In the genomic region with DNA sequence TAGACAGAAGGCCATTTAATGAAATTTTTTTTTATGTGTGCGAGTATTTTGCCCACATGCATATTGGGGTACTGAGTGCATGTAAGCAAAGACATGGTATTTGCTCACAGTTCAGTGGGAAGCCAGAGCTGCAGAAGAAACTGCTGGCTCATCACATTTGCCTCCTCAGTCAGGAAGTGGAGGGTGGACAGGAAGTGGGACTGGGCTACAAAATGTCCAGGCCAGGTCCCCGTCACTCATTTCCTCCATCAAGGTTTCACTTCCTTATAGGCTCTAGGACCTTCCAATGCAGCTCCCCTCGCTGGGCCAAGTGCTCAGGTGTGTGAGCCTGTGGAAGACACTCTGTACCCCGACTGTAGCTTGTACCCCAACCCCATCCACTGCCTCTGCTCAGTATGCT, we compare ENCODE assay signal across 15 mouse cellular contexts. TPM values are rescaled to one million over a fixed set of nuclear protein-coding genes. Genes with fewer than 3 reads are reported as not detected.
A peak's percentile ranks its signal among the peaks of the same experiment; 100 is the strongest.
DNase-seq lines count a peak whose midpoint lies in the region; ATAC-seq and TF ChIP-seq lines count a peak whose summit lies in the region.
"Had no signal": no experiment of that assay in that cellular context is flagged by ENCODE, and none has a peak within 500 bp of the region (broad histone marks: within the 10 kb centered on the region; RNA-seq: fewer than 3 reads in every experiment).

No protein-coding gene starts in this region.

- DNase-seq in heart, adult 11 months, result peak; percentile 97
- DNase-seq in heart, embryonic 10.5 days (ENCODE audit: low spot score), result no peak
- peak; percentile 34 for DNase-seq in liver, adult 2 months (ENCODE audit: extremely low read depth, low read depth, low spot score)
- no peak for DNase-seq in stomach, postnatal 0 days (ENCODE audit: low spot score)
- no peak for DNase-seq in urinary bladder, adult 2 months (ENCODE audit: low spot score)
- DNase-seq: adrenal gland, adult 2 months; cerebellum, adult 18-20 months; forebrain, postnatal 0 days; thymus, postnatal 25 days had no signal

- H3K4me3 ChIP-seq in heart, embryonic 10.5 days, result no peak overlapping the region
- H3K4me3 ChIP-seq in liver, adult 2 months (ENCODE audit: insufficient read depth, low read depth, low read length), result no peak overlapping the region
- no peak overlapping the region for H3K4me3 ChIP-seq in liver, embryonic 12.5 days
- peak overlapping the region; percentile 28 for H3K4me3 ChIP-seq in megakaryocyte, embryonic 14.5 days (replicated peaks)
- no peak overlapping the region for H3K4me3 ChIP-seq in stomach, postnatal 0 days (ENCODE audit: low read depth, low read length)
- H3K4me3 ChIP-seq: embryonic facial prominence, embryonic 12.5 days; limb, embryonic 12.5 days; midbrain, embryonic 13.5 days had no signal

- no peaks in the 10 kb centered on the region for H3K79me2 ChIP-seq in liver, adult 2 months (ENCODE audit: control insufficient read depth, insufficient read depth, low read length)

- peaks cover 30% of the 10 kb centered on the region for H3K4me1 ChIP-seq in heart, embryonic 10.5 days
- peaks cover 5% of the 10 kb centered on the region for H3K4me1 ChIP-seq in liver, adult 2 months (ENCODE audit: control insufficient read depth, insufficient read depth, low read length)
- peaks cover 8% of the 10 kb centered on the region for H3K4me1 ChIP-seq in liver, embryonic 12.5 days
- H3K4me1 ChIP-seq in megakaryocyte, embryonic 14.5 days, result peaks cover 39% of the 10 kb centered on the region
- no peaks in the 10 kb centered on the region for H3K4me1 ChIP-seq in stomach, postnatal 0 days (replicated peaks; ENCODE audit: control insufficient read depth, insufficient read depth)

- H3K36me3 ChIP-seq in heart, embryonic 10.5 days, result no peaks in the 10 kb centered on the region
- H3K36me3 ChIP-seq in liver, adult 2 months (ENCODE audit: control insufficient read depth, insufficient read depth, low read length), result no peaks in the 10 kb centered on the region
- no peaks in the 10 kb centered on the region for H3K36me3 ChIP-seq in liver, embryonic 12.5 days
- no peaks in the 10 kb centered on the region for H3K36me3 ChIP-seq in megakaryocyte, embryonic 14.5 days (replicated peaks; ENCODE audit: low read length)
- H3K36me3 ChIP-seq in stomach, postnatal 0 days (ENCODE audit: control insufficient read depth, insufficient read depth, low read length), result no peaks in the 10 kb centered on the region
- H3K36me3 ChIP-seq: embryonic facial prominence, embryonic 12.5 days; limb, embryonic 12.5 days; midbrain, embryonic 13.5 days had no signal

- peaks cover 4% of the 10 kb centered on the region for H3K27me3 ChIP-seq in heart, embryonic 10.5 days (ENCODE audit: insufficient read depth, poor library complexity, severe bottlenecking)
- no peaks in the 10 kb centered on the region for H3K27me3 ChIP-seq in liver, adult 2 months (ENCODE audit: control insufficient read depth, insufficient read depth, low read length)
- H3K27me3 ChIP-seq in liver, embryonic 12.5 days (replicated peaks), result peaks cover 13% of the 10 kb centered on the region; the same call in 1 of the 2 replicates
- peaks cover 47% of the 10 kb centered on the region for H3K27me3 ChIP-seq in megakaryocyte, embryonic 14.5 days (replicated peaks)
- no peaks in the 10 kb centered on the region for H3K27me3 ChIP-seq in stomach, postnatal 0 days (ENCODE audit: control insufficient read depth, insufficient read depth, low read length)
- H3K27me3 ChIP-seq: embryonic facial prominence, embryonic 12.5 days; midbrain, embryonic 13.5 days had no signal

- no peak for TF ChIP-seq POLR2A in liver, adult 2 months (IDR thresholded peaks at IDR 0.05; ENCODE audit: extremely low read depth, insufficient read depth, low read length)

- TF ChIP-seq CTCF in liver, adult 2 months (IDR thresholded peaks at IDR 0.05; ENCODE audit: low read depth, low read length), result no peak
- no peak for TF ChIP-seq CTCF in stomach, postnatal 0 days (IDR thresholded peaks at IDR 0.05; ENCODE audit: low read depth)

- H3K4me2 ChIP-seq in liver, embryonic 12.5 days, result no peak overlapping the region
- H3K4me2 ChIP-seq in stomach, postnatal 0 days (replicated peaks; ENCODE audit: low read depth), result no peak overlapping the region
- H3K4me2 ChIP-seq: embryonic facial prominence, embryonic 12.5 days; limb, embryonic 12.5 days; midbrain, embryonic 13.5 days had no signal

- H3K27ac ChIP-seq in heart, embryonic 10.5 days, result no peak overlapping the region
- no peak overlapping the region for H3K27ac ChIP-seq in liver, adult 2 months (replicated peaks; ENCODE audit: insufficient read depth, low read depth, low read length)
- H3K27ac ChIP-seq in liver, embryonic 12.5 days, result no peak overlapping the region
- no peak overlapping the region for H3K27ac ChIP-seq in stomach, postnatal 0 days (replicated peaks)
- H3K27ac ChIP-seq: embryonic facial prominence, embryonic 12.5 days; limb, embryonic 12.5 days; midbrain, embryonic 13.5 days had no signal

- no peak for ATAC-seq in liver, embryonic 12.5 days
- ATAC-seq in granulocyte monocyte progenitor cell, adult 5-6 weeks (replicated peaks; ENCODE audit: poor library complexity, severe bottlenecking), result peak; percentile 84
- ATAC-seq in stomach, postnatal 0 days (ENCODE audit: low FRiP score, low TSS enrichment), result no peak
- ATAC-seq: forebrain, postnatal 0 days; midbrain, embryonic 13.5 days had no signal

- WGBS in heart, embryonic 10.5 days, result 76% methylated on average over 4 of the region's 4 CpGs
- WGBS in liver, adult 2 months, result 80% methylated on average over 4 of the region's 4 CpGs
- WGBS in liver, embryonic 12.5 days (ENCODE audit: insufficient replicate concordance), result 43% methylated on average over 4 of the region's 4 CpGs
- 75% methylated on average over 4 of the region's 4 CpGs for WGBS in stomach, postnatal 0 days

- H3K9me3 ChIP-seq in heart, embryonic 10.5 days, result no peaks in the 10 kb centered on the region
- H3K9me3 ChIP-seq in liver, embryonic 12.5 days (replicated peaks), result no peaks in the 10 kb centered on the region
- no peaks in the 10 kb centered on the region for H3K9me3 ChIP-seq in megakaryocyte, embryonic 14.5 days
- no peaks in the 10 kb centered on the region for H3K9me3 ChIP-seq in stomach, postnatal 0 days (ENCODE audit: control insufficient read depth, low read length)
- H3K9me3 ChIP-seq: embryonic facial prominence, embryonic 12.5 days; limb, embryonic 12.5 days; midbrain, embryonic 13.5 days had no signal

- TF ChIP-seq EP300 in stomach, postnatal 0 days (optimal IDR thresholded peaks at IDR 0.05), result no peak

- no peak overlapping the region for H3K9ac ChIP-seq in liver, adult 2 months (ENCODE audit: low read depth, low read length)
- H3K9ac ChIP-seq in liver, embryonic 12.5 days, result no peak overlapping the region
- H3K9ac ChIP-seq in stomach, postnatal 0 days (ENCODE audit: low read length), result no peak overlapping the region
- H3K9ac ChIP-seq: embryonic facial prominence, embryonic 12.5 days; forebrain, postnatal 0 days; limb, embryonic 12.5 days; midbrain, embryonic 13.5 days had no signal

RNA-seq across cellular contexts. Expression of a gene that starts 46.1 kb away (rescaled TPM):
- polyA plus RNA-seq in heart, embryonic 10.5 days (2016; fragmentation: Nextera tagmentation; extraction: Ambion mirVana), result 3.4 and 5.1 TPM in 2 replicates
- 0.28 and 0.34 TPM in 2 replicates for total RNA-seq in liver, adult 2 months (2014; rRNA removed)
- polyA plus RNA-seq in liver, adult 2 months (2012; rRNA removed), result 0.24 and 0.28 TPM in 2 replicates
- polyA plus RNA-seq in liver, embryonic 12.5 days (2016; fragmentation: Nextera tagmentation; extraction: Ambion mirVana), result 2.2 and 2.6 TPM in 2 replicates
- not detected in 2 replicates for total RNA-seq in granulocyte monocyte progenitor cell, adult 5-6 weeks (2014; fragmentation: Nextera tagmentation)
- total RNA-seq in granulocyte monocyte progenitor cell, adult 5-6 weeks (2017), result 0.04 TPM in 1 of 2 replicates, not detected in the other
- 0.98 TPM in 1 of 2 replicates, not detected in the other for polyA plus RNA-seq in megakaryocyte, embryonic 14.5 days (2012; ENCODE audit: insufficient read depth, low replicate concordance)
- polyA plus RNA-seq in stomach, postnatal 0 days (2015; fragmentation: Nextera tagmentation; extraction: Ambion mirVana), result 3.9 TPM in 2 replicates
- polyA plus RNA-seq in urinary bladder, adult 2 months (2012; rRNA removed), result 22.5 and 31.0 TPM in 2 replicates

Comparison
In these comparisons a context has a peak if more than half of its experiments do, and no peak if none do; other contexts are left out.
1. DNase-seq: peak in heart, adult 11 months (single experiment) and liver, adult 2 months (single experiment); none in heart, embryonic 10.5 days (single experiment), stomach, postnatal 0 days (single experiment) and urinary bladder, adult 2 months (single experiment).